Mouse (Mus musculus) lung, postnatal 0 days (tissue): ENCODE data around the gene Arhgap28.

Experiments used
- CTCF ChIP-seq: IDR thresholded peaks from 2 replicates; pipeline ENCODE4 v1.5.1; 2016; ENCODE audit warnings: antibody characterized with exemption, mild to moderate bottlenecking
- EP300 ChIP-seq: IDR thresholded peaks from 2 replicates; pipeline ENCODE4 v1.6.1; 2016; ENCODE audit warnings: antibody characterized with exemption, mild to moderate bottlenecking, control low read depth

DNA sequence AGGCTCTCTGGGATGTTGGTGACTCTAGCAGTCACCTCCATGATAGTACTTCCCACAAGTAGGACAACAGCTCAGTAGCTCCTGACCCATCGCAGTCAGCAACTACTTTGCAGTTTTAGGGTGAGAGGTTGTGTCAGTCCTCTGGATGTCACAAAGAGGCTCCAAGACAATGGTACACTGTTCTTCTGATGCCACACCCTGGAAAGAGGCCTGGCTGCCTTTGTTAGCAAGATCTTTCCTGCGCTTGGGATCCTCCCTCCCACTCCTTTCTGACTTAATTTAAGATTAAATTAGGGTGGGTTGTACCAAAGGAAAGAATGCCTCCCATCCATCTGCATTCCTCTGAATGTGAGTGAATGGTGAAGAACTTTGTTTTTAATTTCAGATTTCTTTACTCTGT, 87.0 kb downstream of the Arhgap28 start:
- TF ChIP-seq CTCF (no peak), EP300 (no peak)
